ENCODE assay signal across 9 mouse cellular contexts in genomic region chr4:139580663-139581336, GRCm38 (mm10). TPM values are rescaled to one million over a fixed set of nuclear protein-coding genes. Genes with fewer than 3 reads are reported as not detected.
DNase-seq lines count a peak whose midpoint lies in the region; ATAC-seq and TF ChIP-seq lines count a peak whose summit lies in the region.
"Had no signal": no experiment of that assay in that cellular context is flagged by ENCODE, and none has a peak within 500 bp of the region (broad histone marks: within the 10 kb centered on the region; RNA-seq: fewer than 3 reads in every experiment).

No protein-coding gene starts in this region.

- H3K9ac ChIP-seq in heart, postnatal 0 days (replicated peaks; ENCODE audit: low read depth, low read length): peak overlapping the region; percentile 28
- H3K9ac ChIP-seq in midbrain, postnatal 0 days (replicated peaks; ENCODE audit: low read length, poor library complexity, severe bottlenecking): peak overlapping the region; percentile 34

- H3K4me3 ChIP-seq in heart, postnatal 0 days (ENCODE audit: low read depth, low read length): peak overlapping the region; percentile 13
- peak overlapping the region; percentile 25 for H3K4me3 ChIP-seq in midbrain, postnatal 0 days (ENCODE audit: low read depth, low read length)

- no peaks in the 10 kb centered on the region for H3K9me3 ChIP-seq in heart, postnatal 0 days (replicated peaks; ENCODE audit: control insufficient read depth, low read length)
- H3K9me3 ChIP-seq in midbrain, postnatal 0 days (ENCODE audit: low read length): no peaks in the 10 kb centered on the region

- peaks cover 42% of the 10 kb centered on the region for H3K4me1 ChIP-seq in heart, postnatal 0 days (ENCODE audit: control insufficient read depth, insufficient read depth)
- H3K4me1 ChIP-seq in midbrain, postnatal 0 days (ENCODE audit: insufficient read depth, low read length): peaks cover 39% of the 10 kb centered on the region

- peak; percentile 43; the same call in 1 of the 2 replicates for TF ChIP-seq EP300 in heart, postnatal 0 days (IDR thresholded peaks at IDR 0.05; ENCODE audit: low read depth)

- ATAC-seq in heart, postnatal 0 days (ENCODE audit: insufficient read depth, low read depth): peak; percentile 57
- no peak for ATAC-seq in midbrain, postnatal 0 days (ENCODE audit: low FRiP score)

- H3K27ac ChIP-seq in heart, postnatal 0 days (ENCODE audit: low read depth): peak overlapping the region; percentile 87
- peak overlapping the region; percentile 51 for H3K27ac ChIP-seq in midbrain, postnatal 0 days (ENCODE audit: low read depth, low read length)

- no peak for TF ChIP-seq CTCF in heart, postnatal 0 days (IDR thresholded peaks at IDR 0.05; ENCODE audit: low read depth)
- TF ChIP-seq CTCF in midbrain, postnatal 0 days (IDR thresholded peaks at IDR 0.05): no peak

- 7% methylated on average over 15 of the region's 15 CpGs for WGBS in heart, postnatal 0 days
- 8% methylated on average over 15 of the region's 15 CpGs for WGBS in midbrain, postnatal 0 days

- H3K4me2 ChIP-seq in heart, postnatal 0 days (ENCODE audit: low read depth, low read length): peak overlapping the region; percentile 49
- H3K4me2 ChIP-seq in midbrain, postnatal 0 days (ENCODE audit: low read depth, low read length, poor library complexity, severe bottlenecking): peak overlapping the region; percentile 53

- no peaks in the 10 kb centered on the region for H3K27me3 ChIP-seq in heart, postnatal 0 days (ENCODE audit: control insufficient read depth, insufficient read depth, low read length)
- no peaks in the 10 kb centered on the region for H3K27me3 ChIP-seq in midbrain, postnatal 0 days (ENCODE audit: insufficient read depth, low read length)

- peak; percentile 22 to 34 for DNase-seq in cerebellum, adult 18-20 months
- DNase-seq in cerebellum, adult 11-12 months: no peak
- DNase-seq in embryo, embryonic 9.5 days (ENCODE audit: extremely low spot score): peak; percentile 71
- DNase-seq in heart, postnatal 0 days (ENCODE audit: low spot score): peak; percentile 75
- DNase-seq in kidney, postnatal 4 days: peak; percentile 75 to 82
- peak; percentile 33 for DNase-seq in midbrain, postnatal 0 days (ENCODE audit: low spot score)
- no peak for DNase-seq in left cerebral cortex, postnatal 4 days
- no peak for DNase-seq in natural killer cell, adult 2 months (ENCODE audit: low spot score in 2 of 2)

- intact Hi-C loops in left cerebral cortex, postnatal 4 days (cut with DNase I): no loop called here

- H3K36me3 ChIP-seq in heart, postnatal 0 days (replicated peaks; ENCODE audit: control insufficient read depth, insufficient read depth, low read length): no peaks in the 10 kb centered on the region
- H3K36me3 ChIP-seq in midbrain, postnatal 0 days (ENCODE audit: insufficient read depth, low read length): no peaks in the 10 kb centered on the region

RNA-seq across cellular contexts. Expression of gene Gm21969, which starts 22.2 kb away (rescaled TPM):
- total RNA-seq in heart, postnatal 0 days (2014; rRNA removed; ENCODE audit: low replicate concordance): not detected in 2 replicates
- not detected in 2 replicates for polyA plus RNA-seq in heart, postnatal 0 days (2015; fragmentation: Nextera tagmentation; extraction: Ambion mirVana)
- total RNA-seq in midbrain, postnatal 0 days (2014; rRNA removed): not detected in 2 replicates
- polyA plus RNA-seq in midbrain, postnatal 0 days (2015; fragmentation: Nextera tagmentation; extraction: Ambion mirVana): not detected in 2 replicates
- total RNA-seq in left cerebral cortex, postnatal 4 days (2021): under 1 TPM in 1 of 2 experiments, not detected in 1; 0.12 TPM
- total RNA-seq: gastrocnemius, postnatal 4 days had no signal

RNA-seq across cellular contexts. Expression of gene Aldh4a1, which starts 41.9 kb away (rescaled TPM):
- 47.7 and 53.7 TPM in 2 replicates for total RNA-seq in heart, postnatal 0 days (2014; rRNA removed; ENCODE audit: low replicate concordance)
- 21.7 and 24.9 TPM in 2 replicates for polyA plus RNA-seq in heart, postnatal 0 days (2015; fragmentation: Nextera tagmentation; extraction: Ambion mirVana)
- 30.0 and 36.8 TPM in 2 replicates for total RNA-seq in midbrain, postnatal 0 days (2014; rRNA removed)
- polyA plus RNA-seq in midbrain, postnatal 0 days (2015; fragmentation: Nextera tagmentation; extraction: Ambion mirVana): 25.2 and 28.1 TPM in 2 replicates
- total RNA-seq in left cerebral cortex, postnatal 4 days (2021): 10 to 100 TPM; 23.6 to 25.0 TPM

RNA-seq across cellular contexts. Expression of gene Iffo2, which starts 50.5 kb away (rescaled TPM):
- 6.4 and 7.7 TPM in 2 replicates for total RNA-seq in heart, postnatal 0 days (2014; rRNA removed; ENCODE audit: low replicate concordance)
- polyA plus RNA-seq in heart, postnatal 0 days (2015; fragmentation: Nextera tagmentation; extraction: Ambion mirVana): 2.4 and 2.9 TPM in 2 replicates
- 14.8 and 18.1 TPM in 2 replicates for total RNA-seq in midbrain, postnatal 0 days (2014; rRNA removed)
- 4.3 and 5.8 TPM in 2 replicates for polyA plus RNA-seq in midbrain, postnatal 0 days (2015; fragmentation: Nextera tagmentation; extraction: Ambion mirVana)
- 10 to 100 TPM; 24.2 to 26.3 TPM for total RNA-seq in left cerebral cortex, postnatal 4 days (2021)

Comparison
In these comparisons a context has a peak if more than half of its experiments do, and no peak if none do; other contexts are left out.
1. DNase-seq: peak in cerebellum, adult 18-20 months (2 of 2), embryo, embryonic 9.5 days (single experiment), heart, postnatal 0 days (single experiment), kidney, postnatal 4 days (2 of 2) and midbrain, postnatal 0 days (single experiment); none in cerebellum, adult 11-12 months (single experiment), left cerebral cortex, postnatal 4 days (single experiment) and natural killer cell, adult 2 months (0 of 2).